Mouse (Mus musculus) spleen, adult 18-20 months (tissue): ENCODE measurements at regions not wholly inside any gene's neighbourhood (a gene's known extent, or its start where the extent isn't known, plus 50 kb on each side); places are given as distances from the start of the nearest gene placed in this dataset.

Experiments used
- DNase-seq, 2 experiments: peaks; one replicate each; pipeline ENCODE4 v3.0.0; 2022; ENCODE audit warnings: mixed read lengths in 2 of 2

- no peak for DNase-seq
Measured at GRCm38 (mm10) chr8:8174286-8174685, 486.8 kb downstream of the Efnb2 start.

GRCm38 (mm10) chr8:8168674-8169073 lies 492.4 kb downstream of the Efnb2 start:
- no peak for DNase-seq

- no peak for DNase-seq
Measured at GRCm38 (mm10) chr8:8168250-8168649, 492.8 kb downstream of the Efnb2 start.

GRCm38 (mm10) chr8:8147527-8147926 lies 513.5 kb downstream of the Efnb2 start:
- no peak for DNase-seq

- DNase-seq = no peak
Measured at GRCm38 (mm10) chr8:8142933-8143495, 518.0 kb downstream of the Efnb2 start.

- no peak for DNase-seq
Measured at GRCm38 (mm10) chr8:8142461-8142860, 518.6 kb downstream of the Efnb2 start.

GRCm38 (mm10) chr8:8139720-8140119 lies 521.3 kb downstream of the Efnb2 start:
- DNase-seq = no peak

GRCm38 (mm10) chr8:8133001-8133785 lies 527.8 kb downstream of the Efnb2 start:
- no peak for DNase-seq

- DNase-seq = no peak
Measured at GRCm38 (mm10) chr8:8131961-8132376, 529.1 kb downstream of the Efnb2 start.

- DNase-seq = no peak
Measured at GRCm38 (mm10) chr8:8130806-8131205, 530.2 kb downstream of the Efnb2 start.

GRCm38 (mm10) chr8:8115595-8116429 lies 545.2 kb downstream of the Efnb2 start:
- no peak for DNase-seq

- no peak for DNase-seq
Measured at GRCm38 (mm10) chr8:8114604-8115003, 546.4 kb downstream of the Efnb2 start.

- DNase-seq = no peak
Measured at GRCm38 (mm10) chr8:8109785-8110350, 551.2 kb downstream of the Efnb2 start.

GRCm38 (mm10) chr8:8103492-8103891 lies 557.5 kb downstream of the Efnb2 start:
- no peak for DNase-seq

GRCm38 (mm10) chr8:8102010-8102727 lies 558.9 kb downstream of the Efnb2 start:
- DNase-seq = no peak

GRCm38 (mm10) chr8:8092551-8092950 lies 568.5 kb downstream of the Efnb2 start:
- DNase-seq = no peak

GRCm38 (mm10) chr8:8084652-8085051 lies 576.4 kb downstream of the Efnb2 start:
- DNase-seq = no peak

- DNase-seq = no peak
Measured at GRCm38 (mm10) chr8:8064074-8064473, 597.0 kb downstream of the Efnb2 start.

- no peak for DNase-seq
Measured at GRCm38 (mm10) chr8:8054224-8054916, 606.7 kb downstream of the Efnb2 start.

GRCm38 (mm10) chr8:8051186-8051585 lies 609.9 kb downstream of the Efnb2 start:
- DNase-seq = no peak

GRCm38 (mm10) chr8:8050778-8051177 lies 610.3 kb downstream of the Efnb2 start:
- DNase-seq = no peak

- DNase-seq = no peak
Measured at GRCm38 (mm10) chr8:8044926-8045325, 616.1 kb downstream of the Efnb2 start.
